Mouse (Mus musculus) cerebellum, adult 11 months (tissue): Measurements from ENCODE around the gene Ak4.
A peak's percentile ranks its signal among the peaks of the same experiment; 100 is the strongest.
"Not testable (repeated sequence)": the region's sequence is repeated elsewhere in the genome, so short reads cannot be mapped to it uniquely, and the experiment has no call there.

Experiments
- DNase-seq: peaks from one replicate; pipeline ENCODE4 v3.0.0; 2022

The Ak4 gene

GRCm38 (mm10) chr4:101425119-101425518 is 6.0 kb downstream of the Ak4 start:
- DNase-seq: no peak

GRCm38 (mm10) chr4:101425666-101426065 is 6.6 kb downstream of the Ak4 start:
- no peak for DNase-seq

- no peak for DNase-seq
These were observed 7.5 kb downstream of the Ak4 start for GRCm38 (mm10) chr4:101426566-101426965.

DNA sequence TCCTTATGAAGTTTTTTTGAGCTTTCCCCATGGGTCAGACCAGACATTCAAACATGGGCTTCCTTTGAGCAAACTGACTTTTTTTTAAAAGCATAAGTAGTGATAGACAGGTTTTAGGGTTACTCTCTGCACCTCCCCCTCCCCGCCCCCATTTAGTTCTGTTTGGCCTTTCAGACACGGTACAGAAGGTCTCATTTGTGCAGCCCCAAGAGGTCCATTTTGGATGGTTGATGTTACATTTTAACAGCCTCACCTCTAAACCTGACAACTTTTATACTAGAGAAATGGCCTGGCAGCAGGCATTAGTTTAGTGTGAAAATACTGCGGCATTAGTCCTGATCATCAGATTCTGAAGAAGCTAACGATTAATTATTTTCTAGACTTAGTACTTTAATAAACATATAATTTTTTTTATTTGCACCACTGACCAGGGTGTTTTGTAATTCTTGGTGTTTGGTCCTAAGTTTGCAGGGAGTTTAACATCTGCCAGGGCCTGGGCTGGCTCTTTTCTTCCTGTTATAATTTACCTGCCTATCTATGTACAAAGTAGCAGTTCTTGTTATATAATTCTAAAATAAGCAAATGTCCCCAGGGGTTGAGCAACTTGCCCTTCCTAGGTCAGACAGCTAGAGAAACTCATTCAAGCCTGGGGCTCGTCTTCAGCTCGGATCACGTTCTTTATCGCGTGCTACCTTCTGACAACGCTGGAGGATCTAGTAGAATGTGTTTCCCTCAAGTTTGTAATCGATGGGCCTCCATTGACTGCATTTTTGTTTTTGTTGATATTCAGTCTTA is 9.0 kb downstream of the Ak4 start:
- DNase-seq: no peak

- DNase-seq: no peak
These were observed 10.0 kb downstream of the Ak4 start for GRCm38 (mm10) chr4:101429073-101429472.

DNA sequence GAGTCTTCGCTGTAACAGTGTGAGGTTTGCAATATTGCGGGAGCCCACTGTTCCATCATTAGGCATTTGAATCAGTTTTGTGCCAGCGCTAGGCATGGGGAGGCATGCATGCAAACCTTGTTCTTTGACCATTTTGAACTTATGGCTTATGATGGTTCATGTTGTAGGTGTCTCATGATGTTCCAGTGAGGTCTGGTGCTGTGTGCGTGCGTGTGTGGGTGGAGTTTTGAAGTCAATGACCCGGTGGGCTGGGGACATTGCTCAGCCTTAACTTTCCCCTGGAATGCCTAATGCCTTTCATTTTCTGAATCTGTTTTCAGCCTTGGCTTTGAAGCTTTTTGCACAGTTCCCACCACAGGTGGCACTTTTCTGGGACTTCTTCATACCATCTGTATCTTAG is 10.9 kb downstream of the Ak4 start:
- DNase-seq: no peak

- peak; percentile 65 for DNase-seq
These were observed 17.9 kb downstream of the Ak4 start for GRCm38 (mm10) chr4:101436761-101437512.

- peak; percentile 57 for DNase-seq
These were observed 19.2 kb downstream of the Ak4 start for GRCm38 (mm10) chr4:101438271-101438670.

DNA sequence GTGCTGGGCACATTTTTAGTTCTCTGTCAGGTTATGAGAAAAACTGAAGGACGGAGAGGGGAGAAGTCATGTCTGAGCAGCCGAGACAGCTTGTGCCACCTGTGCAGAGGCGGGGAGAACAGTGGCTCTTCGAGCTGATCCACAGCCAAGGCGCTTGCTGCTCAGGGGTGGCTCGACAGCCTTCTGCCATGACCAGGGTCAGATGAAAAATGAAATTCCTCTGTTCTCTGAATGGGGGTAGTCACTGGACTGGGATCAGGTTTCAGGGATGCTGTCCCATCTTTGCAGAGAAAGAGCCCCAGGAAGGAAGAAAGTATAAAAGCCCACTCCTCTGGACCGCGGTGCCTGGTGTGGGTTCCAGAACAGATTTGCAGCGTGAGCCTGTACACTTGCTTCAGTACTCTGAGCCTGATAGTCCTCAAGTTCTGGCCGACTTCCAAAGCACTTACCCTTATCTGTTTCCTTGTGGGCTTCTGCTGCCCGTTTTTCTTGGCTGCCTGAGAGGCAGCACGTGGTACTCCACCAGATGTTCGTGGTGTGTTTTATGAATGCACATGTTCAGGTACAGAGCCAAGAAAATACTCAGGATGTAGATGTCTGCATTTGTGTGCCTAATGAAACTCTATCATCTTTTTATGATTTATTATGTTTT is 20.8 kb downstream of the Ak4 start:
- DNase-seq: peak; percentile 62

GRCm38 (mm10) chr4:101442791-101443190 is 23.7 kb downstream of the Ak4 start:
- DNase-seq: no peak

- DNase-seq: no peak
These were observed 24.4 kb downstream of the Ak4 start for GRCm38 (mm10) chr4:101443419-101443991.

- no peak for DNase-seq
These were observed 26.6 kb downstream of the Ak4 start for GRCm38 (mm10) chr4:101445660-101446059.

DNA sequence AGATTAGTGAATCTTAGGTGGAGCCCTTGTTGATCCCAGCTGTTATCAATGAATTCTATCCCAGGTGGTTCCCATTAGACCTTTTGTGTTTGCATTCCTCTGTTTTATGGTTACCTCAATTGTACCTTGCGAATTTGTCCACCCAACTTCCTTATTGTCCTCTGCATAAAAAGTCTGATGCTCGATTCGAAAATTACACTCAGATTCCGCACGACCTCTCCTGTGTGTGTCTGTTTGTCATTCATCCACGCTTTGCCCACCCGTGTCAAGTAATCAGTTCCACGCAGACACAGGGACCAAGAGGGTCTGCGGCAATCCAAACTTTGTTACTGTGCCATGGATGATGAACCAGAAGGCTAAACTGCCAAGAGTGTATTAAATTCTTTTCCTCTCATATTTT is 27.5 kb downstream of the Ak4 start:
- DNase-seq: not testable (repeated sequence)

- no peak for DNase-seq
These were observed 29.6 kb downstream of the Ak4 start for GRCm38 (mm10) chr4:101448701-101449100.

DNA sequence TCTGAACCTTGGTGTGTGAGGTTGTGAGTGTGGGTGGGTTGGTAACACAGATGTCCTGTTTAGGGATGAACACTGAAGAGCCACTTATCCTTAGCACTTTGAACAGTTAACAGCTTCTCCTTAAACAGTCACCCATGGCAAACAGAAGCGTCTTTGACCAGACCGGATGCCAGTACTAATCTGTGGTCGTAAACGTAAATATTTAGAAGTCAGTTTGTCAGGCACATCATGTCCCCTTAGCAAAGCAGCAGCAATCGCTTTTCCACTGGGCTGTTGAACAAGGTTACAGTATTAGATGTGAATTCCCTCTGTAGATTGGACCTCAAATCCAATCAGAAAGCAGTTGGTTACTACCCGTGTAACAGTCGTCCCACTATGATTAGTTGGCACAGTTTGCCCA is 30.3 kb downstream of the Ak4 start:
- DNase-seq: no peak

GRCm38 (mm10) chr4:101450150-101450780 is 31.2 kb downstream of the Ak4 start:
- DNase-seq: peak; percentile 96

DNA sequence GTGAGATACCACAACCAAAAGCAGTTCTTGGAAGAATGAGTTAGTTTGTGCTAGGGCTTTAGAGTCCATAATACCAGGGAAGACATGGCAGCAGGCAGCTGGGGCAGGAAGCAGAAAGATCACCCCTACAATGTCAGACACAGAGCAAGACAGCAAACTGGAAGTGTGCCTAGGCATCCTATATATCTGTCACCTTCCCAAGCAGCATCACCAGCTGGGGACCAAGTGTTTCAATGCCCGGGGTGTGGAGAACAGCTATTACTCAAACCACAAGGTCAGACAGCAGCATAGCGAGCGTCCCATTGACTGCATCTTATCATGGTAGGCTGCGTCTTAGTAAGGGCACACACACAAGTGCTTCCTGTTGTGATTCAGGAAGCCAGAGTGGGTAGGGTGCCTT is 32.0 kb downstream of the Ak4 start:
- DNase-seq: no peak

DNA sequence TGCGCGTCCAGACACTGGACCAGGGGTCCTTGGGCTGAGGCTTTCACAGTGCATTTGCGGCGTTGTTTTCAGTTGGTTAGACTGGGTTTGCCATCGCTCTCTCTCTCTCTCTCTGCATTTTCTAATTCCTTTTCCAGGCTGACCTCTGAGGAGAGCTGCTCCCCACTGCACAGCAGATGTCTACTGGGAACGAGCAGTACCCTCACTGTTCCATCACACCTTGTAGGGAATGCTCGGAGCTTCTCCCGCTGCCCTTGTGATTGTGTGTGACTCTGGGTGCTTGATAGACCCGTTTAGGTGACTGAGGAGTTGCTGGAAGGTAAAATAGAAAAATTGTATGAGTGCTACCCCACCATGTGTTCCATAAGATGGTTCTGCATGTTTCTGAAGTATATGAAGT is 33.8 kb downstream of the Ak4 start:
- no peak for DNase-seq

DNA sequence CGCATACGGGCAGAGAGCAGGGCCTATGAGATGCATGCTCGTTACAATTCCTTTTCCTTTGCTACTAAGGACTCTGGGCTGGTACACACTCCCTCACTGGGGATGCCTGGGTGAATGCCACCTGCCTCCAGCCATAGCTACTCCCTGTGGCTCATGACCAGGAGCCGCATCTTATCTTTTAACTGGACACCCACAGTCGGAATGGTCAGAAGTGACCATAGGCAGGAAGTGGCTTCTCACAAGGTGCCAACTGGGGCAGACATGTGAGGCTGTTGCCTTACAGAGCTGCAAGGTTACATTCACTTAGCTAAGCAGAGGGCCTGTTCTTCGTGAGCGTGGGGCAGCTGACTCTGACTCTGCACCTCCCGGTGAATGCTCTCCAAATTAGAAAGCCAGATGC is 38.1 kb downstream of the Ak4 start:
- no peak for DNase-seq

GRCm38 (mm10) chr4:101458341-101458740 is 39.3 kb downstream of the Ak4 start:
- DNase-seq: peak; percentile 77

GRCm38 (mm10) chr4:101459358-101459757 is 40.3 kb downstream of the Ak4 start:
- DNase-seq: no peak

DNA sequence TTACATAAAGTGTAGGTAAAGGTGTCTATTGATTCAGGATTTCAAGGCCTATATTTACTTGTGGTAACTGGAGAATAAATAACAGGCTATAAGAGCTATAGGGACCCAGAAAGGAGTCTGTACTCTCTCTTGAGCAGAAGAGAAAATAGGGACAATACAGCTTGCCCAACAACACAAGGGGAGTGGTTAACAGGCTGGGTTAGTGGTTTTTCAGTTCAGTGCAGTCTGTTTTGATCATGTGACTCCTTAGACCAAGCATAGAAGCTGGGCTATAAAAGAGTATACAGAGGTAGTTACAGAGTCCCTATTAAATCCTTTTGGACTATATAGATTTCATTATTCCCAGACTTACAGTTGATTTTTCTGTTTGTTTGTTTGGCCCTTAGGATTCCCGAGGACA is 41.0 kb downstream of the Ak4 start:
- DNase-seq: no peak

- DNase-seq: no peak
These were observed 43.0 kb downstream of the Ak4 start for GRCm38 (mm10) chr4:101462065-101462464.
